Mouse (Mus musculus): Measurements from ENCODE around the gene D030056L22Rik. TPM values are rescaled to one million over a fixed set of nuclear protein-coding genes. Genes with fewer than 3 reads are reported as not detected.
A peak's percentile ranks its signal among the peaks of the same experiment; 100 is the strongest.

Gene D030056L22Rik
- polyA plus RNA-seq, 1 experiment = 6.2 TPM

DNA sequence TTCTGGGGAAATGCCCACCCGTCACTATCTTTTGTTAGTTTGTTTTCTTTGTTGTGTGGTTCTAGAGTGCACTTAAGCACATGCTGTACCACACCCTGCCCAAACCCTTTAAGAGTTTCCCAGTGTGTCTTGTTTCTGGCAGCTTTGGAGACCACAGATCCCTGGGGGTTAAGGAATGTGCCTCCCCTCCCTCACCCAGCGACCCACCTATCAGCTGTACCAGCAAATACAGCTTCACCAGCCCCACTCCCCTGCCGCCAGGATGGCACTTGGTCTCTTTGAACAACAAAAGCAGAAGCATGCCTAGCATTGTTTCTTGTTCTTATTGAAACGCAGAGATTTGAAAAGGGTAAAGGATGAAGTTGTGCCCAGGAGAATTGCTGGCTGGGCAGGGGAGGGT, 39.9 kb upstream of the D030056L22Rik start:
- Histone ChIP-seq H3K4me3 (ENCODE audit: insufficient read depth, low read depth, low read length) (no peak overlapping the region), H3K27me3 (replicated peaks; ENCODE audit: control insufficient read depth, insufficient read depth, low read length) (no peaks in the 10 kb centered on the region), H3K27ac (ENCODE audit: insufficient read depth, low read depth, low read length) (no peak overlapping the region), H3K4me1 (ENCODE audit: control insufficient read depth, insufficient read depth, low read length) (peaks cover 9% of the 10 kb centered on the region; the same call in 1 of the 2 replicates), H3K36me3 (ENCODE audit: control insufficient read depth, insufficient read depth, low read length) (no peaks in the 10 kb centered on the region)
- no peak for DNase-seq
- TF ChIP-seq CTCF (conservative IDR thresholded peaks at IDR 0.05; ENCODE audit: insufficient read depth, insufficient read length, low read depth, low read length) (no peak), POLR2A (IDR thresholded peaks at IDR 0.05; ENCODE audit: low read depth, low read length) (no peak)
- WGBS = 66% methylated on average over 4 of the region's 4 CpGs

DNA sequence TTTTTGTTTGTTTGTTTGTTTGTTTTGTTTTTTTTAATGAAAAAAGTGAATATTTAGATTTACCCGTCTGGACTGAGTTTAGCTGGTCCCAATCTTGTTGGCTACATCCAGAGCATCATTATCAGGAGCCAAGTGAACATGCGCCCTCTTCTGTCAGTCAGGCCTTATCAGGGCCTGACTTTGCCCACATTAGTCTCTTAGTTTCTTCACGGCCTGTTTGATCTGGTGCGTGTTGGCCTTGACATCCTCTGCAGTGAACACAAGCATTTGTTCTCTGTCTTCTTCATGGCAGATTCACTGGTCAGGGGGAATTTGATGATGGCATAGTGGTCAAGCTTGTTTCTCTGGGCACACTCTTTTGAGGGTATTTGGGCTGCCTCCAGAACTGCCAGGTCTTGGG, 30.9 kb upstream of the D030056L22Rik start:
- DNase-seq = no peak

DNA sequence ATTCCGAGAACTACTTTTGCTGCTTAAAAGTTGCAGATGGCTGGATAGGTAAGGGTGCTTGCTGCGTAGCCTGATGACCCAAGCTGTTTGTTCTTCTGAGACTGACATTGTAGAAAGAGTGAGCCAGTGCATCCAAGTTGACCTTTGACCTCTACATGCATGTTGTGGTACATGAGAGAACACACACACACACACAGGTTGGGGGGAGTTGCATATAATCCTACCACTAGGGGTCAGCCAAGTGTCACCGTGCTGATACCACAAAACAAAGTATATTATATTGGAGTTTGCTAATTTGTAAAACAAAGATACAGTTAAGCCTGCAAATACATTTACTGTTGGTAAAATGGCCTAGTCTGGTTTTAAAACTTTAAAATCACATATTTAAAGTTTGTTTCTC, 25.4 kb upstream of the D030056L22Rik start:
- TF ChIP-seq CTCF (conservative IDR thresholded peaks at IDR 0.05; ENCODE audit: insufficient read depth, insufficient read length, low read depth, low read length) = peak; percentile 68
- no peak for TF ChIP-seq POLR2A (IDR thresholded peaks at IDR 0.05; ENCODE audit: low read depth, low read length)
- Histone ChIP-seq H3K27ac (ENCODE audit: insufficient read depth, low read depth, low read length) (no peak overlapping the region), H3K36me3 (ENCODE audit: control insufficient read depth, insufficient read depth, low read length) (no peaks in the 10 kb centered on the region), H3K4me3 (ENCODE audit: insufficient read depth, low read depth, low read length) (no peak overlapping the region), H3K4me1 (ENCODE audit: control insufficient read depth, insufficient read depth, low read length) (no peaks in the 10 kb centered on the region), H3K27me3 (replicated peaks; ENCODE audit: control insufficient read depth, insufficient read depth, low read length) (no peaks in the 10 kb centered on the region)
- peak; percentile 54 for DNase-seq
- WGBS = 68% methylated on average over 3 of the region's 3 CpGs

More for the DNA sequence above, 30.9 kb upstream of the D030056L22Rik start:
- 72% methylated on average over 4 of the region's 4 CpGs for WGBS
- Histone ChIP-seq H3K4me3 (ENCODE audit: insufficient read depth, low read depth, low read length) (no peak overlapping the region), H3K4me1 (ENCODE audit: control insufficient read depth, insufficient read depth, low read length) (no peaks in the 10 kb centered on the region), H3K27me3 (replicated peaks; ENCODE audit: control insufficient read depth, insufficient read depth, low read length) (no peaks in the 10 kb centered on the region), H3K27ac (ENCODE audit: insufficient read depth, low read depth, low read length) (no peak overlapping the region), H3K36me3 (ENCODE audit: control insufficient read depth, insufficient read depth, low read length) (no peaks in the 10 kb centered on the region)
- TF ChIP-seq CTCF (conservative IDR thresholded peaks at IDR 0.05; ENCODE audit: insufficient read depth, insufficient read length, low read depth, low read length) = no peak
- TF ChIP-seq POLR2A (IDR thresholded peaks at IDR 0.05; ENCODE audit: low read depth, low read length) = no peak

DNA sequence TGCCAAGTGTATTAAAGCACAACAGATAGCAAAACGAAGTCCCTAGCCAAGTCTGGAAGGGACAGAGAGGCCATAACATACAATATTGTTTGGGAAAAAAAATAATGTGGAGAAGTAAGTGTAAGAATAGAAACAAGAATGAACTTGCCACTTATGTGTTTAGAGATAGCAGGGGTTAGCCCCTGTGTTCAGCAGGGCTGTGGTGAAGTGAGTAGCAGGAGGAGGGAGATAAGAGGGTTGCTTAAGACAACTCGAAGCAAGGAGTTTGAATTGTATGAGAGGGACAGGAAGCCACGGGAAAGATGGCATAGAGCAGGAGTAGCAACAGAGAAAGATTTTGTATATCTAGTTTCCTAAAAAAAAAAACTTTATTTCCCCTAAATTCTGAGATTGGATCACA, 20.8 kb upstream of the D030056L22Rik start:
- Histone ChIP-seq H3K4me3 (ENCODE audit: insufficient read depth, low read depth, low read length) (no peak overlapping the region), H3K27me3 (replicated peaks; ENCODE audit: control insufficient read depth, insufficient read depth, low read length) (no peaks in the 10 kb centered on the region), H3K36me3 (ENCODE audit: control insufficient read depth, insufficient read depth, low read length) (no peaks in the 10 kb centered on the region; the same call in 1 of the 2 replicates), H3K27ac (ENCODE audit: insufficient read depth, low read depth, low read length) (no peak overlapping the region), H3K4me1 (ENCODE audit: control insufficient read depth, insufficient read depth, low read length) (no peaks in the 10 kb centered on the region)
- no peak for DNase-seq
- no peak for TF ChIP-seq POLR2A (IDR thresholded peaks at IDR 0.05; ENCODE audit: low read depth, low read length)
- no peak for TF ChIP-seq CTCF (conservative IDR thresholded peaks at IDR 0.05; ENCODE audit: insufficient read depth, insufficient read length, low read depth, low read length)
- 77% methylated on average over 3 of the region's 3 CpGs for WGBS

DNA sequence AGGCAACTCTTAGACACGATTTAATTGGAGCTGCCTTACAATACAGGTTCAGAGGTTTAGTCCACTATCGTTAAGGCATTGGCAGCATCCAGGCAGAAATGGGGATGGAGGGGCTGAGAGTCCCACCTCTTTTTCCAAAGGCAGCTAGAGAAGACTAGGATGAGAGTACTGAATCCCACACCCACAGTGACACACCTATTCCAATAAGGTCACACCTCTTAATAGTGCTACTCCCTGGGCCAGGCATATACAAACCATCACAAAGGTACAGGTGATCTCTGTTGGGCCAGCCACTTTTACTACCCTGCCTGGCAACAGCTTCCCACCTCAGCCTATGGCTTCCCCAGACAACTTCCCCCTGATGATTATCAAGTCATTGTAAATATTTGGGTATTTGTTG, 20.2 kb upstream of the D030056L22Rik start:
- Histone ChIP-seq H3K27ac (ENCODE audit: insufficient read depth, low read depth, low read length) (no peak overlapping the region), H3K27me3 (replicated peaks; ENCODE audit: control insufficient read depth, insufficient read depth, low read length) (no peaks in the 10 kb centered on the region), H3K36me3 (ENCODE audit: control insufficient read depth, insufficient read depth, low read length) (no peaks in the 10 kb centered on the region; the same call in 1 of the 2 replicates), H3K4me3 (ENCODE audit: insufficient read depth, low read depth, low read length) (no peak overlapping the region), H3K4me1 (ENCODE audit: control insufficient read depth, insufficient read depth, low read length) (no peaks in the 10 kb centered on the region)
- 88% methylated on average over 2 of the region's 2 CpGs for whole genome bisulfite sequencing
- DNase-seq = no peak
- no peak for TF ChIP-seq POLR2A (IDR thresholded peaks at IDR 0.05; ENCODE audit: low read depth, low read length)
- TF ChIP-seq CTCF (conservative IDR thresholded peaks at IDR 0.05; ENCODE audit: insufficient read depth, insufficient read length, low read depth, low read length) = no peak

DNA sequence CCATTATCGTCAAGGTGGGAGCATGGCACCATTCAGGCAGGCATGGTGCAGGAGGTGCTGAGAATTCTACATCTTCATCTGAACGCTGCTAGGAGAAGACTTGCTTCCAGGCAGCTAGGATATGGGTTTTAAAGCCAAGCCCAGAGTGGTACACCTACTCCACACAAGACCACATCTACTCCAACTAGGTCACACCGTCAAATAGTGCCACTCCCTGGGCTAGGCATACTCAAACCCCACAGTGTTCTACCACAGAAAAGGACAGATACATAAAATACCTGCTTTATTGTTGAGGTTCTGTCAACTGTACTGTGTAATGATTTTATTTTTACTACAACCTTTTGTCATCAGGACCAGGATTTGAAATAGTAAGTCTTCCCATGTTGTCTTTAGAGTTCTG, 17.9 kb upstream of the D030056L22Rik start:
- Histone ChIP-seq H3K36me3 (ENCODE audit: control insufficient read depth, insufficient read depth, low read length) (no peaks in the 10 kb centered on the region; the same call in 1 of the 2 replicates), H3K27ac (ENCODE audit: insufficient read depth, low read depth, low read length) (no peak overlapping the region), H3K4me1 (ENCODE audit: control insufficient read depth, insufficient read depth, low read length) (no peaks in the 10 kb centered on the region), H3K4me3 (ENCODE audit: insufficient read depth, low read depth, low read length) (no peak overlapping the region), H3K27me3 (replicated peaks; ENCODE audit: control insufficient read depth, insufficient read depth, low read length) (no peaks in the 10 kb centered on the region)
- WGBS = 95% methylated on average over 3 of the region's 3 CpGs
- DNase-seq = no peak
- no peak for TF ChIP-seq CTCF (conservative IDR thresholded peaks at IDR 0.05; ENCODE audit: insufficient read depth, insufficient read length, low read depth, low read length)
- TF ChIP-seq POLR2A (IDR thresholded peaks at IDR 0.05; ENCODE audit: low read depth, low read length) = no peak

DNA sequence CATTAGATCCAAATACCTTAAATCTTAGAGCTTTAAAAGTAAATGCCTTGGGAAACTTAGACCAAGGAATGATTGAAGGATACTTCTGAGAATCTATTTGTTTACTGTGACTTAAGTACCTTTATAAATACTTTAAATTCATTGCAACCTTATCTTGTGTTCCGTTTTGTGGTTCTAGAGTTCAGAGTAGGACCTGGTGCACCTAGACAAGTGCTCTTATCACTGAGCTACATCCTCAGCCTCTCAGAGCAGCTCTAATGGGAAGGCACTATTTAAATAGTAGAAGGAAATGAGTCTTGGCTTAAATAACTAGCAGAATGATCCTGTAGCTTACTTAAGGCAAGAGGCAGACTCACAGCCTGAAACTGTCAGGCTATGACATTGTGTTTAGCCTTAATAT, 17.4 kb upstream of the D030056L22Rik start:
- Histone ChIP-seq H3K27ac (ENCODE audit: insufficient read depth, low read depth, low read length) (no peak overlapping the region), H3K27me3 (replicated peaks; ENCODE audit: control insufficient read depth, insufficient read depth, low read length) (no peaks in the 10 kb centered on the region), H3K4me1 (ENCODE audit: control insufficient read depth, insufficient read depth, low read length) (no peaks in the 10 kb centered on the region), H3K36me3 (ENCODE audit: control insufficient read depth, insufficient read depth, low read length) (no peaks in the 10 kb centered on the region; the same call in none of the 2 replicates), H3K4me3 (ENCODE audit: insufficient read depth, low read depth, low read length) (no peak overlapping the region)
- TF ChIP-seq POLR2A (IDR thresholded peaks at IDR 0.05; ENCODE audit: low read depth, low read length) = no peak
- no peak for TF ChIP-seq CTCF (conservative IDR thresholded peaks at IDR 0.05; ENCODE audit: insufficient read depth, insufficient read length, low read depth, low read length)
- no peak for DNase-seq
- 87% methylated on average over 1 of the region's 1 CpGs for WGBS
